Mouse (Mus musculus): ENCODE results near the gene Pycr2.
"Not testable (repeated sequence)": the region's sequence is repeated elsewhere in the genome, so short reads cannot be mapped to it uniquely, and the experiment has no call there.

The Pycr2 gene

DNA sequence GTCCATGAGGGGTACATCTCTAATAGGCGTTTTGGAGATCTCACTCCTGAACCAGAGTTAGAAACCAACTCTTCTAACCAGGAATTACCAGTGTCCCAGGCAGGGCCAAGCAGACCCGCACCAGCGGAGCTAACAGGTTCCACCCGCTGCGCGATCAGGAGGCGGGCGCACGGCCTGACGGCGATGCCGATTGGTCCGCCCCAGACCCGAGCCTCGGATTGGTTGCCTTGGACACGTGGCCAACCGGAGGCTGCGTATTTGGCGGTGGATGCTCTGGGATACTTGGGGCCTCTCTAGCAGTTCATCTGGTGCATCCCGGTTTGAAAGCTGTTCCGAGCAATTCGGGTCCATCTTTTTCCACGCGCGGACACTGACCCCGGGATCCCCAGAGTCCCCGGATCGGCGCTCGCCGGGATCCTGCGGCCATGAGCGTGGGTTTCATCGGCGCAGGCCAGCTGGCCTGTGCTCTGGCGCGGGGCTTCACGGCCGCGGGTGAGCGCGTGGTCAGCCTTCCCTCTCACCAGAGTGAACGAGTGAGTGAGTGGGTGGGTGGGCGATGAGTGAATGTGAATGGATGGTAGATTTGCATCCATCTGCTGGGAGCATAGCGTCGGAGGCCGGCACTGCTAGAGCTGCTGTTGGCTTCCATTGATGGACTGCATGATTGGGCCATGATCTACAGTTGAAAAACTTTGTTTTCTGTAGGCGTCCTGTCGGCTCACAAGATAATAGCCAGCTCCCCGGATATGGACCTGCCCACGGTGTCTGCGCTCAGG is at the start of gene Pycr2:
Gene Pycr2, plus strand, starts transcription at position 255 of the 776 bp plus-strand sequence.
- in situ Hi-C loops (cut with MboI) = loop anchor here (10.0 kb wide), 1 partner anchor 71 kb away; no protein-coding TSS in a partner anchor

- in situ Hi-C loops (cut with MboI) = no loop called here
Measured at GRCm38 (mm10) chr1:180858763-180859162, 45.3 kb upstream of the Pycr2 start.

DNA sequence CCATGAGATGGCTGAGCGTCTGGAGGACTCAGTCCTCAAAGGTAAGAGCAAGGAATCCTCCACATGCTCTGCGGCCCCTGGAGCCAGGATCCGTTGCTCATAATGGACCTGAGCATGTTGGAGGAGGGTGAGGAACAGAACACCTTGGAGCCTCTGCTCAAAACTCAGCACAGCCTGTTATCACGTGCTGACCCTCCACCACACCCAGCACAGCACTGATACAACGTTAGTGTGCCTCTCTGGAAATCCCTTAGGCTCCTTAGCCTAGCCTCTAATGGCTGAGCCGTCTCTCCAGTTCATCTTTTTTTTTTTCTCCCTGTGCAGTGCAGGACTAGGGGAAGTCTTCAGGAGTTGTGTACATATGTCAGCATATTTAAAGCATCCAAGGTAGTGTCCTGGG is 44.1 kb upstream of the Pycr2 start:
- in situ Hi-C loops (cut with MboI) = no loop called here

DNA sequence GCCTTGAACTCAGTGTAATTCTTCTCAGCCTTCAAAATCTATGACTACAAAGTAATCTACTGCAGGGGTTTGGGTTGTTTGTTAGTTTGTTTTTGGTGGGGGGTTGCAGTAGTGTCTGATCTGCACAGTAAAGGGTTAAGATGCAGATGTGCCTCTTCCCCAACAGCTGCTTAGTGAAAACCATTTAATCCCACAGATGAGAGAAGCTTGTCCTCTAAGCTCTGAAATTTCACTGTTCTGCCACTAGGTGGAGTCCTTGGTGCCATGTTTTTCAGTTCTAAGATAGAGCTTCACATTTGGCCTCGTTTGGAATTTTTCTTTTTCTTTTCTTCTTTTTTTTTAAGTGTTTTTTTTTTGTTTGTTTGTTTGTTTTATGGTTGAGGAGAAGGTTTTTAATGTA is 40.5 kb upstream of the Pycr2 start:
- in situ Hi-C loops (cut with MboI) = no loop called here

GRCm38 (mm10) chr1:180866001-180866400 is 38.1 kb upstream of the Pycr2 start:
- in situ Hi-C loops (cut with MboI) = no loop called here

GRCm38 (mm10) chr1:180870122-180870650 is 33.9 kb upstream of the Pycr2 start:
- in situ Hi-C loops (cut with MboI) = no loop called here

GRCm38 (mm10) chr1:180873861-180874484 is 30.1 kb upstream of the Pycr2 start:
- in situ Hi-C loops (cut with MboI) = no loop called here

- in situ Hi-C loops (cut with MboI) = no loop called here
Measured at GRCm38 (mm10) chr1:180874615-180875014, 29.5 kb upstream of the Pycr2 start.

- in situ Hi-C loops (cut with MboI) = no loop called here
Measured at GRCm38 (mm10) chr1:180875126-180875525, 29.0 kb upstream of the Pycr2 start.

DNA sequence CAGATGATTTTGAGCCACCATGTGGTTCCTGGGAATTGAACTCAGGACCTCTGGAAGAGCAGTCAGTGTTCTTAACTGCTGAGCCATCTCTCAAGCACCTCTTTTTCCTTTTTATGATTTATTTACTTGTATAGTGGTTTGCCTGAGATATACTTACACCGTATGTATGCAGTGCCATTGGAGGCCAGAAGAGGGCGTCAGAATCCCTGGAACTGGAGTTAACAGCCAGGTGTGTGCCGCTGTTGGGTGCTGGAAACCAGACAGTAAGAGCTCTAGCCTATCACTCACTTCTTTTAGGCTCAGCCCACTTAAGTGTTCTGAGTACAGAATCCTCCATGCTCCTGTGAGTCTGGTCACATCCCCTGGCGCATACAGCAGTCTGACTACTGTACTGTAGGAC is 26.6 kb upstream of the Pycr2 start:
- in situ Hi-C loops (cut with MboI) = no loop called here

- in situ Hi-C loops (cut with MboI) = no loop called here
Measured at GRCm38 (mm10) chr1:180881768-180882167, 22.3 kb upstream of the Pycr2 start.

GRCm38 (mm10) chr1:180883731-180884130 is 20.4 kb upstream of the Pycr2 start:
- in situ Hi-C loops (cut with MboI) = no loop called here

DNA sequence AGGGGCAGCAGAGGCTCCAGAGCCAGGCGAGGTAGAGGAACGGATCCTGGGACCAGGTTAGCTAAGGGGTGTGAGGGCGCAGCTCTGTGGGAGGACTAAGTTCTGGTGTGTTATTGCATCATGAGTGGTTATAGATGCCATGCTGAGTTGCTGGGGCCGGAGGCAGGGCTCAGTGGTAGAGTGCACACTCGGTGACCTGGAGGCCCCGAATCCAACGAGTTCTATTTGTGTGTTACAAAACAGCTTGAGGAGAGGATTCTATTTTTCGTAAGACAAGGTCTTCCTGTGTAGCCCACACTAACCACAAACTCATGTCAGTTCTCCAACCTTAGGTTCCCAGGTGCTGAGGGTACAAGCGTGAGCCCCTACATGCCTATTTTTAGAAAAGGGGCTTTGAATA is 19.6 kb upstream of the Pycr2 start:
- in situ Hi-C loops (cut with MboI) = no loop called here

DNA sequence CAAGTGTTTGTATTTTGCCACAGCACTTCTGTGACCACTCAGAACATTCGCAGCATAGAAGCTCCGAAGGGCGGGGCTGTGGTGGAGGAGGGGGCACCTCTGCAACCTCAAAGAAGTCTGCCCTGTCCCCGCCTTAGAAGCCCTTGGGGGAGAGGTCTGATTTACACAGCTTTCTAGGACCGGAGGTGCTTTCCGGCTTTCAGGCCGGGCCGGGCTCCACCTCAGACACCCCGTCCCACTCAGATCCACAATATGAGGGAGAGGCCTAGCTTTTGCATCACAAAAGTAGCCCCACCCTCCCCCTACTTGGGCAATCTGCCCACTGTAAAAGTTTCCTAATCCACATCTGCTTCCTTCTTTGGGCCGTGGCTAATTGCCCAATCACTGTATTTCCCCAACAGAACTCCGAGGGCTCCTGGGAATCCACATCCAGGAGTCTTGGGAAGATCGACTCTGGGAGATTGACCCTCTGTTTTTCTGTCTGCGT is 15.5 kb upstream of the Pycr2 start:
- in situ Hi-C loops (cut with MboI) = no loop called here

DNA sequence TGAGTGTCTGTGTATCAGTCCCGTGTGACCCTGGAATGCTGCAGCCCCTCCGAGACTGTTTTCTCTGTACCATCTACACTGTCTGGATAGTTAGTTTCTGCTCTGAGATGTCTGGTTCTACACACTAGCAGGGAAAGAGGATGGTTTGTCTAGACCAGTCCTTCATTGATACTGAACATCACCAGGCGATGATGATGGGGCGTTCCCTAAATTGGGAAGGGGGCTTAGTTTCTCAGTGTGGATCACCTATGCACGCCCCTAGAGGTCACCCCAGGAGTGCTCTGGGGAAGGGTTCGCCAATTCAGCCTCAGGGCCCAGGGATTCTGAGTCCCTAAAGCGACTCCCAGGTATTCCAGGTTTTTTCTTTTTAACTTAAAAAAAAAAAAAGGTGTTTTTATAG is 14.9 kb upstream of the Pycr2 start:
- in situ Hi-C loops (cut with MboI) = no loop called here

DNA sequence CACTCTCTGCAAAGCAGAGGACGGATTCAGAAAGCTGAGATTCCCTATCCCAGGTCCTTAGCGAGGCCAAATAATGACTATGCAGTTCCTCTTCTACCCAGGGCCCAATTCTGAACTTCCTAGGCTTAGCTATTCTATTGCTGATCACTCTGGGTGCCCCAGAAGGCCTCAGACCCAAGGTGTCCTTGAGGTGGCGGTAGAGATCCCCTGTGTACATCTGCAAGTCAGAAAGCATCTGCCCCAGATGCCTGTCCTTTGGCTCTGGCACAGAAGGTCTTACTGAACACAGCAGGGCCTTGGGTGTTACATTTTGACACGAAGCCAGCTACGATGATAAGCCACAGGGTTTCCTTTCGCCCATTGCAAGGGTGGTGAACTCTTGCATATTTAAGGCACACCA is 14.3 kb upstream of the Pycr2 start:
- in situ Hi-C loops (cut with MboI) = no loop called here

- in situ Hi-C loops (cut with MboI) = no loop called here
Measured at GRCm38 (mm10) chr1:180892808-180893207, 11.3 kb upstream of the Pycr2 start, which contains the start of gene Lefty2. TSS of gene Lefty2 (plus strand) at chr1:180893108.

DNA sequence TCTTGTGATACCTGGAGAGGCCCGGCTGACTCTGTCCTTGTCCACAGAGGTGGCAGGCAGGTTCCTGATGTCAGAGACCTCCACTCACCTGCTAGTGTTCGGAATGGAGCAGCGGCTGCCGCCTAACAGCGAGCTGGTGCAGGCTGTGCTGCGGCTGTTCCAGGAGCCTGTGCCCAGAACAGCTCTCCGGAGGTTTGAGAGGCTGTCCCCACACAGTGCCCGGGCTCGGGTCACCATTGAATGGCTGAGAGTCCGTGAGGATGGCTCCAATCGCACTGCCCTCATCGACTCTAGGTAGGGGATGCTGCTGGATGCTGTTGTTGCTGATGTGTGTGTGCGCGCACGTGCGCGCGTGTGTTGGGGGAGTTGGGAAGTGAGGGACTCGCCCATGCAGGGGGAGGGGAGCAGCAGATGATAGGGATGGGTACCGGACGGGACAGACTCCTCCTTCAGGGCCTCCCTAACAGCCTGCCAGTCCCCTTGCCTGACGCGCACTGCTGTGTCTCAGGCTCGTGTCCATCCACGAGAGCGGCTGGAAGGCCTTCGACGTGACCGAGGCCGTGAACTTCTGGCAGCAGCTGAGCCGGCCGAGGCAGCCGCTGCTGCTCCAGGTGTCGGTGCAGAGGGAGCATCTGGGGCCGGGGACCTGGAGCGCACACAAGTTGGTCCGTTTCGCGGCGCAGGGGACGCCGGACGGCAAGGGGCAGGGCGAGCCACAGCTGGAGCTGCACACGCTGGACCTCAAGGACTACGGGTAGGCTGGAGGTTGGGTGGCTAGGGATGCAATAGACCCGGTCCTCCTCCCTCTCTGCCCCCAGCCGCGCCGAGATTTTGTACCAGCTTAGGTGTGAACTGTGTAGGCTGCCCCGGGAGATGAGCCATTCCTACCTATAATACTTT is 9.8 kb upstream of the Pycr2 start:
- in situ Hi-C loops (cut with MboI) = not testable (repeated sequence)

DNA sequence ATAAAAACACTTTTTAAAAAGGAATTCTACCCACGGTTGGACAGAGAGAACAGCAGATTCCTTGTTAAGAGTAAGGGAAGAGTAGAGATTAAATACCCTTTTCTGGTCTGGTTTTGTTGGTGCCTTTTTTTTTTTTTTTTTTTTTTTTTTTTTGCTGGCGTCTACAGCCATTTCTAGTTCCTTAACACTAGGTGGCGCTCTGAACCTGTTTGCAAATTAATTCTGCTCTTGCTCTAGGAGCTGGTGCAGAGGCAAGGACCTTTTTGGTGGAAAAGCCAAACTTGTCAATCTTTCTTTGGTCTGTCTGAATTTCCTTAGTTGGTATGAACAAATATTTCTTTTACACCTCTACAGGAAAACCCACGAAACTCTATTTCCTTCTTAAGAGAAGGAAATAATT is 3.0 kb upstream of the Pycr2 start:
- in situ Hi-C loops (cut with MboI) = loop anchor here (10.0 kb wide), 1 partner anchor 74 kb away; no protein-coding TSS in a partner anchor

- in situ Hi-C loops (cut with MboI) = loop anchor here (10.0 kb wide), 1 partner anchor 72 kb away; no protein-coding TSS in a partner anchor
Measured at GRCm38 (mm10) chr1:180902915-180903314, 1.2 kb upstream of the Pycr2 start.

GRCm38 (mm10) chr1:180903666-180904038 is 441 bp upstream of the Pycr2 start:
- in situ Hi-C loops (cut with MboI) = loop anchor here (10.0 kb wide), 1 partner anchor 71 kb away; no protein-coding TSS in a partner anchor

DNA sequence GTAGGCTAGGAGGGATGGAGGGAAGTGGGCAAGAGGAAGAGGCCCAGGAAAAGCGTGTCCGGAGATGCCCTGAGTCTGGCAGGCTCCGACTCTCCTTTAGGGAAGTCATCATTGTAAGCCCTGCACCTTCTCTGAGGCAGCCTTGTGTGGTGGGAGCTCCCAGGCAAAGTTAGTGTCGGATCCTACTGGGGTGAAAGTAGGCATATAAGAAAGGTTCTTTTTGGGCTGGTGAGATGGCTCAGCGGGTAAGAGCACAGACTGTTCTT is 655 bp downstream of the Pycr2 start:
- in situ Hi-C loops (cut with MboI) = loop anchor here (10.0 kb wide), 1 partner anchor 70 kb away; no protein-coding TSS in a partner anchor
